Mouse (Mus musculus) neural tube, embryonic 13.5 days (tissue): ENCODE results near the gene Cacnb3. TPM values are rescaled to one million over a fixed set of nuclear protein-coding genes. Genes with fewer than 3 reads are reported as not detected.

Experiments used
- ATAC-seq: fragments of 200-750 bp; cut with Nextera tagmentation; 2 replicates; pipeline ENCODE4 v1.8.0; 2017; ENCODE audit warnings: low read depth, mild to moderate bottlenecking, moderate TSS enrichment, moderate library complexity
- H3K27ac ChIP-seq: fragments of 300-500 bp; sonication (generic); replicated peaks from 2 replicates; pipeline ENCODE4 v1.5.1; 2015; ENCODE audit warnings: moderate library complexity, mild to moderate bottlenecking, inconsistent platforms
- H3K27me3 ChIP-seq: fragments of 300-500 bp; sonication (generic); 2 replicates; pipeline ENCODE4 v1.6.1; 2015; ENCODE audit warnings: mild to moderate bottlenecking, inconsistent platforms
- H3K36me3 ChIP-seq: fragments of 300-500 bp; sonication (generic); 2 replicates; pipeline ENCODE4 v1.6.1; 2015; ENCODE audit warnings: mild to moderate bottlenecking, inconsistent platforms
- H3K4me1 ChIP-seq: fragments of 300-500 bp; sonication (generic); replicated peaks from 2 replicates; pipeline ENCODE4 v1.6.1; 2015; ENCODE audit warnings: inconsistent platforms
- H3K4me2 ChIP-seq: fragments of 300-500 bp; sonication (generic); 2 replicates; pipeline ENCODE4 v1.6.1; 2015; ENCODE audit warnings: inconsistent platforms, mild to moderate bottlenecking, moderate library complexity
- H3K4me3 ChIP-seq: fragments of 300-500 bp; sonication (generic); 2 replicates; pipeline ENCODE4 v1.5.1; 2015; ENCODE audit warnings: mild to moderate bottlenecking, inconsistent platforms
- H3K9ac ChIP-seq: fragments of 300-500 bp; sonication (generic); 2 replicates; pipeline ENCODE4 v1.6.1; 2015; ENCODE audit warnings: moderate library complexity, mild to moderate bottlenecking, inconsistent platforms
- H3K9me3 ChIP-seq: fragments of 300-500 bp; sonication (generic); 2 replicates; pipeline ENCODE4 v1.6.1; 2016; ENCODE audit warnings: inconsistent platforms
- WGBS: fragments of 180-500 bp; shearing (Covaris S2); methylation state at CpG from one replicate; pipeline ENCODE4 v1.1.7; 2015; 5-methylcytosine and 5-hydroxymethylcytosine counted together
- polyA plus RNA-seq: library from polyadenylated mRNA; unstranded; fragments of >200 nt; fragmentation: Nextera tagmentation; extraction: Ambion mirVana; gene quantifications from 2 replicates; pipeline ENCODE4 v1.2.1, GENCODE M21; 2015

Cacnb3 gene
- polyA plus RNA-seq, 1 experiment from 2014 or later: 137 TPM

- Histone ChIP-seq H3K9me3 (no peaks in the 10 kb centered on the region), H3K36me3 (no peaks in the 10 kb centered on the region), H3K27ac (peak overlapping the region; percentile 78), H3K4me2 (no peak overlapping the region), H3K9ac (peak overlapping the region; percentile 35), H3K4me1 (peaks cover 62% of the 10 kb centered on the region), H3K4me3 (no peak overlapping the region), H3K27me3 (peaks cover 22% of the 10 kb centered on the region)
- ATAC-seq: no peak
- WGBS: 40% methylated on average over 6 of the region's 6 CpGs
Observed at GRCm38 (mm10) chr15:98629464-98629863, 1.2 kb upstream of the Cacnb3 start.

GRCm38 (mm10) chr15:98631493-98631892 is 853 bp downstream of the Cacnb3 start:
- Histone ChIP-seq H3K4me1 (peaks cover 72% of the 10 kb centered on the region), H3K36me3 (no peaks in the 10 kb centered on the region), H3K9ac (peak overlapping the region; percentile 94), H3K27me3 (peaks cover 22% of the 10 kb centered on the region), H3K4me3 (peak overlapping the region; percentile 62), H3K27ac (peak overlapping the region; percentile 96; the same call in 1 of the 2 replicates), H3K4me2 (peak overlapping the region; percentile 88), H3K9me3 (no peaks in the 10 kb centered on the region)
- WGBS: 1% methylated on average over 18 of the region's 18 CpGs
- ATAC-seq: 0 out of 2 replicates have a peak, but pooled peaks have one; percentile 3

GRCm38 (mm10) chr15:98632107-98632744 is 1.6 kb downstream of the Cacnb3 start:
- H3K4me1 ChIP-seq: peaks cover 80% of the 10 kb centered on the region
- peak; percentile 24 for ATAC-seq
- H3K9ac ChIP-seq: peak overlapping the region; percentile 94
- H3K27ac ChIP-seq: peak overlapping the region; percentile 96
- WGBS: under 1% methylated on average over 25 of the region's 25 CpGs
- H3K4me3 ChIP-seq: peak overlapping the region; percentile 62
- peak overlapping the region; percentile 88 for H3K4me2 ChIP-seq
- no peaks in the 10 kb centered on the region; the same call in 1 of the 2 replicates for H3K36me3 ChIP-seq
- H3K27me3 ChIP-seq: peaks cover 22% of the 10 kb centered on the region
- H3K9me3 ChIP-seq: no peaks in the 10 kb centered on the region

- WGBS: 1% methylated on average over 4 of the region's 4 CpGs
- Histone ChIP-seq H3K27ac (peak overlapping the region; percentile 96), H3K27me3 (peaks cover 22% of the 10 kb centered on the region), H3K9ac (peak overlapping the region; percentile 94), H3K9me3 (no peaks in the 10 kb centered on the region), H3K4me2 (peak overlapping the region; percentile 88), H3K4me3 (peak overlapping the region; percentile 62), H3K4me1 (peaks cover 86% of the 10 kb centered on the region), H3K36me3 (no peaks in the 10 kb centered on the region; the same call in 1 of the 2 replicates)
- ATAC-seq: no peak
Observed at GRCm38 (mm10) chr15:98632921-98633320, 2.3 kb downstream of the Cacnb3 start.

GRCm38 (mm10) chr15:98633822-98634470 is 3.3 kb downstream of the Cacnb3 start:
- Histone ChIP-seq H3K9me3 (no peaks in the 10 kb centered on the region), H3K4me3 (peak overlapping the region; percentile 62), H3K4me1 (peaks cover 76% of the 10 kb centered on the region), H3K27me3 (peaks cover 22% of the 10 kb centered on the region), H3K27ac (peak overlapping the region; percentile 96), H3K36me3 (peaks cover 2% of the 10 kb centered on the region; the same call in 1 of the 2 replicates), H3K9ac (peak overlapping the region; percentile 94), H3K4me2 (peak overlapping the region; percentile 88)
- WGBS: 1% methylated on average over 25 of the region's 25 CpGs
- no peak for ATAC-seq

GRCm38 (mm10) chr15:98634541-98635081 is 4.0 kb downstream of the Cacnb3 start:
- H3K27me3 ChIP-seq: peaks cover 22% of the 10 kb centered on the region
- peak overlapping the region; percentile 88 for H3K4me2 ChIP-seq
- peak overlapping the region; percentile 94 for H3K9ac ChIP-seq
- H3K36me3 ChIP-seq: peaks cover 9% of the 10 kb centered on the region
- no peaks in the 10 kb centered on the region for H3K9me3 ChIP-seq
- H3K27ac ChIP-seq: peak overlapping the region; percentile 96
- under 1% methylated on average over 52 of the region's 65 CpGs for WGBS
- peaks cover 69% of the 10 kb centered on the region for H3K4me1 ChIP-seq
- ATAC-seq: peak; percentile 60
- peak overlapping the region; percentile 62 for H3K4me3 ChIP-seq

GRCm38 (mm10) chr15:98635291-98635841 is 4.7 kb downstream of the Cacnb3 start:
- H3K36me3 ChIP-seq: peaks cover 16% of the 10 kb centered on the region
- peak overlapping the region; percentile 88 for H3K4me2 ChIP-seq
- H3K9ac ChIP-seq: peak overlapping the region; percentile 94
- WGBS: under 1% methylated on average over 21 of the region's 21 CpGs
- peak overlapping the region; percentile 96 for H3K27ac ChIP-seq
- peak; percentile 8; the same call in 1 of the 2 replicates for ATAC-seq
- peak overlapping the region; percentile 62 for H3K4me3 ChIP-seq
- H3K27me3 ChIP-seq: peaks cover 17% of the 10 kb centered on the region
- no peaks in the 10 kb centered on the region for H3K9me3 ChIP-seq
- H3K4me1 ChIP-seq: peaks cover 67% of the 10 kb centered on the region

- Histone ChIP-seq H3K9ac (peak overlapping the region; percentile 94), H3K27me3 (peaks cover 10% of the 10 kb centered on the region), H3K36me3 (peaks cover 28% of the 10 kb centered on the region), H3K4me2 (peak overlapping the region; percentile 88), H3K4me1 (peaks cover 56% of the 10 kb centered on the region), H3K9me3 (no peaks in the 10 kb centered on the region), H3K27ac (peak overlapping the region; percentile 59), H3K4me3 (peak overlapping the region; percentile 62)
- no peak for ATAC-seq
- 29% methylated on average over 5 of the region's 5 CpGs for WGBS
Observed at GRCm38 (mm10) chr15:98636517-98636916, 5.9 kb downstream of the Cacnb3 start.

- Histone ChIP-seq H3K27me3 (peaks cover 8% of the 10 kb centered on the region), H3K4me3 (peak overlapping the region; percentile 62), H3K9me3 (no peaks in the 10 kb centered on the region), H3K9ac (peak overlapping the region; percentile 94), H3K4me2 (peak overlapping the region; percentile 88), H3K36me3 (peaks cover 34% of the 10 kb centered on the region), H3K27ac (no peak overlapping the region), H3K4me1 (peaks cover 49% of the 10 kb centered on the region)
- ATAC-seq: no peak
- WGBS: 35% methylated on average over 3 of the region's 3 CpGs
Observed at GRCm38 (mm10) chr15:98637155-98637554, 6.5 kb downstream of the Cacnb3 start.

GRCm38 (mm10) chr15:98640157-98640556 is 9.5 kb downstream of the Cacnb3 start:
- H3K27ac ChIP-seq: no peak overlapping the region
- no peak for ATAC-seq
- no peak overlapping the region for H3K4me2 ChIP-seq
- H3K9me3 ChIP-seq: no peaks in the 10 kb centered on the region
- no peaks in the 10 kb centered on the region for H3K27me3 ChIP-seq
- WGBS: 35% methylated on average over 8 of the region's 8 CpGs
- H3K4me3 ChIP-seq: no peak overlapping the region
- peaks cover 64% of the 10 kb centered on the region for H3K36me3 ChIP-seq
- H3K9ac ChIP-seq: no peak overlapping the region
- peaks cover 28% of the 10 kb centered on the region for H3K4me1 ChIP-seq

- Histone ChIP-seq H3K4me2 (no peak overlapping the region), H3K36me3 (peaks cover 100% of the 10 kb centered on the region), H3K27me3 (no peaks in the 10 kb centered on the region), H3K4me1 (no peaks in the 10 kb centered on the region), H3K27ac (no peak overlapping the region), H3K9ac (no peak overlapping the region), H3K4me3 (no peak overlapping the region), H3K9me3 (no peaks in the 10 kb centered on the region)
- ATAC-seq: no peak
- WGBS: 83% methylated on average over 12 of the region's 12 CpGs
Observed at GRCm38 (mm10) chr15:98644406-98644805, 13.8 kb downstream of the Cacnb3 start.
